In genomic region chr17:71742935-71743334, GRCm38 (mm10) we compare ENCODE assay signal across 11 mouse cellular contexts. TPM values are rescaled to one million over a fixed set of nuclear protein-coding genes. Genes with fewer than 3 reads are reported as not detected.
DNase-seq lines count a peak whose midpoint lies in the region; ATAC-seq lines count a peak whose summit lies in the region.
"Had no signal": no experiment of that assay in that cellular context is flagged by ENCODE, and none has a peak within 500 bp of the region (broad histone marks: within the 10 kb centered on the region; RNA-seq: fewer than 3 reads in every experiment).

No protein-coding gene starts in this region.

- no peaks in the 10 kb centered on the region for H3K27me3 ChIP-seq in limb, embryonic 15.5 days
- H3K27me3 ChIP-seq in limb, embryonic 10.5 days (ENCODE audit: low read depth, poor library complexity, severe bottlenecking): no peaks in the 10 kb centered on the region
- H3K27me3 ChIP-seq: hindbrain, embryonic 15.5 days; liver, embryonic 12.5 days had no signal

- H3K36me3 ChIP-seq in limb, embryonic 15.5 days: no peaks in the 10 kb centered on the region
- H3K36me3 ChIP-seq in limb, embryonic 10.5 days: no peaks in the 10 kb centered on the region
- H3K36me3 ChIP-seq: hindbrain, embryonic 15.5 days; liver, embryonic 12.5 days had no signal

- no peaks in the 10 kb centered on the region for H3K9me3 ChIP-seq in limb, embryonic 15.5 days
- no peaks in the 10 kb centered on the region for H3K9me3 ChIP-seq in limb, embryonic 10.5 days (replicated peaks)
- H3K9me3 ChIP-seq: hindbrain, embryonic 15.5 days; liver, embryonic 12.5 days had no signal

- no peak overlapping the region for H3K4me2 ChIP-seq in limb, embryonic 15.5 days
- H3K4me2 ChIP-seq: hindbrain, embryonic 15.5 days; liver, embryonic 12.5 days had no signal

- 35% methylated on average over 5 of the region's 5 CpGs for WGBS in limb, embryonic 15.5 days
- 58% methylated on average over 5 of the region's 5 CpGs for WGBS in limb, embryonic 10.5 days

- no peaks in the 10 kb centered on the region for H3K4me1 ChIP-seq in limb, embryonic 15.5 days
- H3K4me1 ChIP-seq in limb, embryonic 10.5 days: 0 out of 2 replicates have a peak, but pooled peaks cover 4% of the 10 kb centered on the region
- H3K4me1 ChIP-seq: liver, embryonic 12.5 days had no signal

- H3K4me3 ChIP-seq in limb, embryonic 15.5 days: no peak overlapping the region
- H3K4me3 ChIP-seq in limb, embryonic 10.5 days: no peak overlapping the region
- H3K4me3 ChIP-seq: heart, adult 2 months; hindbrain, embryonic 15.5 days; liver, embryonic 12.5 days had no signal

- no peak overlapping the region for H3K9ac ChIP-seq in limb, embryonic 15.5 days
- H3K9ac ChIP-seq: hindbrain, embryonic 15.5 days; liver, embryonic 12.5 days had no signal

- no peak overlapping the region for H3K27ac ChIP-seq in limb, embryonic 15.5 days
- no peak overlapping the region for H3K27ac ChIP-seq in limb, embryonic 10.5 days
- H3K27ac ChIP-seq: heart, adult 2 months; hindbrain, embryonic 15.5 days; liver, embryonic 12.5 days had no signal

- DNase-seq in limb, embryonic 10.5 days (ENCODE audit: low spot score): no peak
- DNase-seq in fibroblast of lung, adult 2 months (ENCODE audit: low read depth): peak; percentile 56
- DNase-seq in layer of hippocampus, postnatal 36 days: peak; percentile 14 to 20
- peak; percentile 13 for DNase-seq in skeletal muscle tissue, adult 2 months (ENCODE audit: low read depth, low spot score)
- no peak for DNase-seq in ovary, postnatal 36 days (ENCODE audit: low spot score)
- no peak for DNase-seq in gastrocnemius, postnatal 25 days
- DNase-seq: heart, adult 2 months; thymus, postnatal 4 days had no signal

- ATAC-seq in limb, embryonic 15.5 days (ENCODE audit: insufficient number of reproducible peaks, low FRiP score, low TSS enrichment, low read depth): 0 out of 2 replicates have a peak, but pooled peaks have one; percentile 35
- ATAC-seq: liver, embryonic 12.5 days had no signal

RNA-seq across cellular contexts. Expression of gene Pcare, which starts 9.8 kb away (rescaled TPM):
- polyA plus RNA-seq in limb, embryonic 15.5 days (2015; fragmentation: Nextera tagmentation; extraction: Ambion mirVana): not detected in 2 replicates
- not detected in 2 replicates for polyA plus RNA-seq in limb, embryonic 10.5 days (2016; fragmentation: Nextera tagmentation; extraction: Ambion mirVana)
- total RNA-seq in layer of hippocampus, postnatal 36 days (2021): under 1 TPM in 1 of 2 experiments, not detected in 1; 0.07 TPM
- under 1 TPM in 1 of 2 experiments, not detected in 1; 0.16 TPM for total RNA-seq in gastrocnemius, postnatal 25 days (2021)
- polyA plus RNA-seq: hindbrain, embryonic 15.5 days had no signal

RNA-seq across cellular contexts. Expression of gene Clip4, which starts 25.3 kb away (rescaled TPM):
- 15.1 and 15.3 TPM in 2 replicates for polyA plus RNA-seq in limb, embryonic 15.5 days (2015; fragmentation: Nextera tagmentation; extraction: Ambion mirVana)
- polyA plus RNA-seq in limb, embryonic 10.5 days (2016; fragmentation: Nextera tagmentation; extraction: Ambion mirVana): 2.0 and 2.3 TPM in 2 replicates
- 10 to 100 TPM; 73.0 to 82.8 TPM for total RNA-seq in layer of hippocampus, postnatal 36 days (2021)
- total RNA-seq in gastrocnemius, postnatal 25 days (2021): 100 to 1,000 TPM; 116 to 121 TPM

Comparison
In these comparisons a context has a peak if more than half of its experiments do, and no peak if none do; other contexts are left out.
1. DNase-seq: peak in fibroblast of lung, adult 2 months (single experiment), layer of hippocampus, postnatal 36 days (2 of 2) and skeletal muscle tissue, adult 2 months (single experiment); none in limb, embryonic 10.5 days (single experiment), ovary, postnatal 36 days (single experiment) and gastrocnemius, postnatal 25 days (single experiment).